Mouse (Mus musculus): ENCODE measurements at regions not wholly inside any gene's neighbourhood (a gene's known extent, or its start where the extent isn't known, plus 50 kb on each side); places are given as distances from the start of the nearest gene placed in this dataset.

DNA sequence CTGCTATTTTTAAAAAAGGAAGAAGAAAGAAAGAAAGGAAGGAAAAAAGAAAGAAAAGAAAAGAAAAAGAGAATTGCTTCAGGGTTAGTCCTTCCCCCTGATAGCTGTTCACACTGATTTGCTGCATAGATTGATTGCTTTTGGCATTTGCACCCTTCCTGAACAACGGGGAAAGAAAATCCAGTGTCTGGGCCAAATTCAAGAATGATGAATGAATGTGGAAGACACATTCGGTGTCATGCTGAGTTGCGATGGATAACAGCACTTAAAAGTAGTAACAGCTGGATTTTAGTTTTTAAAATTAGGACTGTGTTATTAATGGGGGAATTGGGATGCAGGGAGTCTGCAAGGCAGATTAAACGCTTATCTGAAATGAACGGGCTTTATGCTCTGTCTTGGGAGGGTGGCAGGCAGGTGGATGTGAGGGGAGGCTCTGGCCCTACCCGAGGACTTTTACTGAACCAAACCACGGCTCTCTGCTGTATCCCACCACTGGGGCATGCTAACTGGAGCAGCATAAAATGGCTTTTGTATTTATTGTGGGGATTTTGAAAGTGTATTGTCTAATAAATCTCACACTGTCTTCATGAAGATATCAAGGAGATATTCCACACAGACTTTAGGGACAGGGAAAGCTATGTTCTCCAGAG, 114.4 kb downstream of the Lca5 start:
- ATAC-seq (ENCODE audit: low TSS enrichment), result peak; percentile 20

DNA sequence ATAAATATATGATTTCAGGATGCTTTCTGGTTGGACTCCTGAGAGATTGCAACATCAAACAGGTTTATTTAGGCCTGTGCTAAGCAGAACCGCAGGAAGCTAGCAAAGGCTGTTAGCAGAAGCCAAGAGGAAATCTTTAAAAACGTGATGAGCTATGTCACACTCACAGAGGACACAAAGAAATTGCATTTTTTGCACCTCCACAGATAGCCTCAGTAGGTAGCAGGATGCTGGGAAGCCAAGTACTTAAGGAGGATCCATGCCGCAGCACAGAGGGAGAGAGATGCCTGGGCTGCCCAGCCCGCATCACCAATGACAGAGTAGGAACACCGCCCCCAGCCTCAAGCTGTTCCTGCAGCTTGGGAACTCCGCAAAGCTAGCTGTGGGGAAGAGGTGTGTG, 115.0 kb downstream of the Lca5 start:
- peak; percentile 97 for ATAC-seq (ENCODE audit: low TSS enrichment)

GRCm38 (mm10) chr9:83324336-83324735, 116.6 kb downstream of the Lca5 start:
- ATAC-seq (ENCODE audit: low TSS enrichment), result no peak

DNA sequence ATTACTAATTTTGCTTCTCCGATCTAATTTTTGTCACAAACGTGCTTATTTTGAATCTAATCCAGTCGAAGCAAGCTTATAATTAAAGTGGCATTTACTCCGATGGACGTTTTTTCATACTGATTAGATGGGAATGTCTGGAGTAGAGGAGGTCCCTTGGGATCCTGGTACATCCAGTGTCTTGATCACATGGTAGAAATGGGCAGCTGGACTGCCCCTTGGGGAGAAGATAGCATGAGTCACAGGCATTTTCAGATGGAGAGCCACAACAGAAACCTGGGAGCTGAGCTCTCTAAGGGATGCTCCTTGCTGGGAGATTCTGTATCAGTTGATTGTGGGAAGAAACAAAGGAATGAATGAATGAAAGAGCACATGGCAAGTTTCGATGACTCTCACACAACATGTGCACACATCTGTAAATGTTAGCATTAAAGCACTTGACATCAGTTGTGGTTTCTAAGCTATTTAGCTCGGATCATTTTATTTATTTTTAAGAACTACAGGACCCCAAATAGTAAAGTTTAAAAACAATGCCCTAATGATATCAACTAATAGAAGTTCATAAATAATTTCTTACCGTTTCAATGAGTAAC, 117.8 kb downstream of the Lca5 start:
- no peak for ATAC-seq (ENCODE audit: low TSS enrichment)

- ATAC-seq (ENCODE audit: low TSS enrichment), result peak; percentile 33; the same call in 1 of the 2 replicates
Measured at GRCm38 (mm10) chr9:83321793-83322192, 119.1 kb downstream of the Lca5 start.

DNA sequence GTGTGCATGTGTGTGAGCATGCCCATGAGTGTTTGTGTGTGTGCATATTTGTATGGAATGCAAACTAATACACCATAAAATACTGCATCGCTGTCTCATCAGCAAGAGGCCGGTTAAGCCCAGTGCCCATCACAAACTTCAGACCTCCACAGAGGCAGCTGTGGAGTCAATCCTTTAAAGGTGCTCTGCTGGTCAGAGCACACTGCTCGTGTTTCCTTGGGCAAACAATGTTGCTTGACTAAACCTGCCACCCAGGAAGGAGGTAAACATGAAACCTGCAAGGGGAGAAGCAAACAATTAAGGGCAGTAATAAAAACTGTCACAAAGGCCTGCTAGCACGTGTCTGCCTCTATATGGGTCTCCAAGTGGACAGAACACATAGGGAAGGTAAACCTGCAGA, 120.1 kb downstream of the Lca5 start:
- ATAC-seq (ENCODE audit: low TSS enrichment), result no peak

- ATAC-seq (ENCODE audit: low TSS enrichment), result no peak; the same call in 1 of the 2 replicates
Measured at GRCm38 (mm10) chr9:83316818-83317162, 124.1 kb downstream of the Lca5 start.

DNA sequence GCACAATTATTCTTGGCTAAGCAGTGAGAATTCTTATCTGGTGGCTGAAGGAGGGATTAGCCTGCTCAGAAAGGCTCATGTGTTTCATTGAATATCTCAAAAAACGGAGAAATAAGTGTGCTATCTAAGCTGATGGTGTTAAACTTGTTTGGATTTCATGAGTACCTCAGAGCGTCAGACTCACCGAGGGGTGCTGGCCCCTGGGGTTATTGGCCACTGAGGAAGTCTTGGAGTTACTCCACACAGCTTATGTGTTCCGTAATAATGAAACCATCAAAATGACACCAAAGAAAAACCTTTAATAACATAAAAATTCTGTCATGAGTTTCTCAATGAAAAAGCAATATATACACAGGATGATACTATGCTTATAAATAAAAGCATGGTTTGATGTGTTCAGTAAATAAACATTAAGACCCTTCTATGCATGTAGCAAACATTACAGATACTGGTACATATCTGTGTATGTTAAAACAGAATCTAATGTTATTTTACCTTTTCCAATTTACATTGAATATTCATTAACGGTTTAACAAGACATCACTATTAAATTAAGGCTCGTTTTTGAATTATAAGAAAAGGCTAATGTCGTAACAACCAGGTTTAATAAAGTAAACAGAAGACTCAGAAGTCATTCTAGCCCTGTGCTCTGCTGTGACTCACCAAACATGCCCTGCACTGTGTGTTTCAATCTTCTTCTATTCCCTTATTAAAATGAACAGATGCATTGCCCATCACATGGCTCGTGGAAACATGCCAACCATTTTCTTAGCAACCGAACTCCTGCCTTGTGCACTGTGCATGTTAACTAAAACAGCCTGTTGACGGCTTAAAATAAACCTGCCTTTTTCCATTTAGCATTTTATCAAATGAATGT, 124.7 kb downstream of the Lca5 start:
- peak; percentile 85 for ATAC-seq (ENCODE audit: low TSS enrichment)

- ATAC-seq (ENCODE audit: low TSS enrichment), result no peak
Measured at GRCm38 (mm10) chr9:83308771-83309170, 132.2 kb downstream of the Lca5 start.

DNA sequence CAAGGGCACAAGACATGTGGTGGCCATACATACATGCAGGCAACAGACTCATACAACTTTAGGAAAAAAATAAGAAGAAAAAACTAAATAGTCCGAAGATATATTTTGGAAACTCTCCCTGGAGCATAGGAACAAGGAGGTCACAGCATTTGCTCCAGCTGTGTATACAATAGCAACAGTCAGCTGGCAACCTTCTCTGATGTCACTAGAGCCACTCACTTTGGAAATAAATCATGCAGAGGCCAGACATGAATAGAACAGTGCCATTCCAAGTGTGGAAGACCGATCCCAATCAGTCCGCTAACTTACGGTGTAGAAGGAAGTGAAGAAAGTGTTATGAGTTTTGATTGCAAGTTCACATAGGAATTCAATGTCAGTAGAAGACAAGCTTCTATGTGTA, 132.8 kb downstream of the Lca5 start:
- no peak for ATAC-seq (ENCODE audit: low TSS enrichment)

DNA sequence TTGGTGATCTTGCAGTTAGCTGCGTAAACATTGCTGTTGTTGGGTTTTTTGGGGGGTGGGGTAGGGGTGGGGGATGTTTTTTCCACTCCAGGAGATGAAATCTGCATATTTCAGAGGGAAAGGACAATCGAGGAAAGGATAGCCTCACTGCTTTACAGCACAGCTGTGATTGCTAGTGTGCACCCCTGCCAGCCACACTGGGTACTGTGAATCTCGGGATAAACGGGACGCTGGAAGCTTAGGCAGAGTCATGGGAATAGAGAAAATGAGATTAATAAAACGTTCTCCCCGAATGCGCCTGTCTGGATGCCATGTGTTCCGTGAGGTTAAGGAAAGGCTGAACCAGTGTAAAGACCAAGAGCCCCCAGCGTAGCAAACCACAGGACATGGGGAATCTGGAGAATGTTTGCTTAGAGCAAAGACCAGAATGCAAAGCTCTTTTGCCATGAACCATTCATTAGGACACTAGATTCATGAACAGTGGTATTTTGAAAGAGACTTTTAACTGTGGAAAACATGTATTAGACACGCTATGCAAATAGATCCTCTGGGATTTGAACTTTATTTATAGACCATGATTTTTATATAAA, 133.5 kb downstream of the Lca5 start:
- ATAC-seq (ENCODE audit: low TSS enrichment), result no peak

GRCm38 (mm10) chr9:83304925-83305324, 136.0 kb downstream of the Lca5 start:
- ATAC-seq (ENCODE audit: low TSS enrichment), result peak; percentile 44

GRCm38 (mm10) chr9:83300500-83300899, 140.4 kb downstream of the Lca5 start:
- ATAC-seq (ENCODE audit: low TSS enrichment), result peak; percentile 53; the same call in 1 of the 2 replicates

GRCm38 (mm10) chr9:83300044-83300443, 140.9 kb downstream of the Lca5 start:
- ATAC-seq (ENCODE audit: low TSS enrichment), result no peak

- ATAC-seq (ENCODE audit: low TSS enrichment), result no peak
Measured at GRCm38 (mm10) chr9:83299623-83300022, 141.3 kb downstream of the Lca5 start.

DNA sequence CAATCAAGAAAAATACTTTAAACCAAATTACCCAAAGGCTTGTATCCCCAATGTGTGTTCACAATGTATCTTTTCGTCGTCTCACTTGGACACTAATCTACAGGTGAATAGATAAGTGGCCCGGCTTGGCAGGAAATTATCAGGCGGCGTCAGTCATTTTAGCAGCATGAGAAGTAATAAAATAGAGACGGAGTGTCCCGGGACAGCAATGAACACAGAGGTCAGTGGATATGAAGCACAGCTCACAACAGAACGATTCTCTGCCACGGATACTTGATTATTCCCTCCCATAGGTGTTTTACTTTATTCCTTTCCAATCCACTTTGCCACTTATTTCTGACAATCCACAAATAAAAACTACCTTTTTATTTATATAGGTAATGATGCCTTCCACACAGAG, 145.5 kb downstream of the Lca5 start:
- no peak for ATAC-seq (ENCODE audit: low TSS enrichment)

DNA sequence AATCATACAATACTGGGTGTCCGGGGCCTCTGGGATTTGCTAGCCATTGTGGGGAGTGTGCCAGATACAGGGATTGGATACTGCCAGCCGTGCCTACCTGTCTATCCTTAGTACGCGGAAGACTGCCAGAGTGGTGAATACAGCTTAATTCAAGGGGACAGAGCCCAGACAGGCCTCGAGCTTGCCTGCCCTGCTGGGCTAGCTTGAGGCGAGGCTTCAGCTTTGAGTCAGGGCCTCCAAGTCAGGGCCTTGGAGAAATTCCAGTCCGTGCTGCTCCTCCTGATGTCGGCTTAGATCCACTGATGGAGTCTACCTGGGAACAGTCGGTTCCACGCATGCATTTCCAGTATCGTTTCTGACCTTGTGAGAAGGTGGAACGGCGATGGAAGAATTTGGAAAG, 146.5 kb downstream of the Lca5 start:
- ATAC-seq (ENCODE audit: low TSS enrichment), result no peak

DNA sequence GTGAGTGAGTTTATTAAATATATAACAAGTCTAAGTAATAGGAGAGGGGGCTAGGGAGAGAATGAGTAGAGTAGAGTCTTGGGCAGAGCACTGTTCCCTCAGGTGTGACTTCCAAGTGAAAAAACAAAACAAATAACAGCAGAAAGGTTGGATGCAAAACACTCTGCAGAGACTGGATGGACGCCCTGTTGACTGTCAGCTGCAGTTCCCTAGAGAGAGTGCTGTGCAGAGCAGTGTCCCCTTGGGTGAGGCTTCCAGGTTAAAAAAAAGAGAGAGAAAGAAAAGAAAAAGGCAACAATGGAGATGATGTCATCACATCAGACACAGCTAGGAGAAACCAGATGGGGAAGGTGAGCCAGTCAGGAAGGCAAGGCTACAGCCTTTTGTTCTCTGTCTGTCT, 137.6 kb upstream of the Hmgn3 start:
- no peak for ATAC-seq (ENCODE audit: low TSS enrichment)

GRCm38 (mm10) chr9:83283662-83284061, 137.2 kb upstream of the Hmgn3 start:
- no peak for ATAC-seq (ENCODE audit: low TSS enrichment)

GRCm38 (mm10) chr9:83283249-83283648, 136.8 kb upstream of the Hmgn3 start:
- no peak for ATAC-seq (ENCODE audit: low TSS enrichment)

GRCm38 (mm10) chr9:83277791-83278190, 131.3 kb upstream of the Hmgn3 start:
- no peak for ATAC-seq (ENCODE audit: low TSS enrichment)

DNA sequence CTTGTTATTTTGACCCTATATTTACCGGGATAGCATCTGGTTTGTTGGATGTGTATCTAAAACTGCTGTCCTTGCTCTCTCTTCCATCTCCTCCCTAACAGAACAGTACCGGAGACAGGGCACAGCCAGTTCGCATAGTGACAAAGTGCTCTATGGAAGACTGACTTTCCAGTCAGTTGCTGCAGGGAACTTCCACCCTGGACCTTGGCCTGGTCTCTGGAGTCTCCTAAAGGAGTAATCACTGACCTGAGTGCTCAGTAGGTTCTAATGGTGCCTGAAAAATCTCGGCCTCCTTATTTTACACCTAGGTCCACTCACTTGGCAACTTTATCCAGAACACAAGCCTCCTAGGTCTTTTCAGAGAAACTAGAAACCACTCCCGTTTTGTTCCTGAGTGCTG, 130.9 kb upstream of the Hmgn3 start:
- ATAC-seq (ENCODE audit: low TSS enrichment), result no peak

GRCm38 (mm10) chr9:83276291-83276690, 129.8 kb upstream of the Hmgn3 start:
- ATAC-seq (ENCODE audit: low TSS enrichment), result no peak

All from frontal cortex, adult (tissue).